Mouse (Mus musculus) heart, adult 2 months (tissue): ENCODE data around the gene Mymk. TPM values are rescaled to one million over a fixed set of nuclear protein-coding genes. Genes with fewer than 3 reads are reported as not detected.
A peak's percentile ranks its signal among the peaks of the same experiment; 100 is the strongest.

Source experiments
- DNase-seq, 2 experiments: peaks; one replicate each; pipeline ENCODE4 v3.0.0; 2021
- H3K27ac ChIP-seq: fragments of 200-600 bp; 2 replicates; pipeline ENCODE4 v1.8.1; 2022
- H3K27me3 ChIP-seq: fragments of 200-500 bp; 2 replicates; pipeline ENCODE4 v1.6.1; 2012; ENCODE audit warnings: mild to moderate bottlenecking, low read length, inconsistent platforms, mixed read lengths; ENCODE audit not compliant: control insufficient read depth, insufficient read depth
- H3K36me3 ChIP-seq: fragments of 200-500 bp; 2 replicates; pipeline ENCODE4 v1.6.1; 2012; ENCODE audit warnings: low read length, inconsistent platforms; ENCODE audit not compliant: control insufficient read depth, insufficient read depth
- H3K4me1 ChIP-seq: fragments of 200-500 bp; 2 replicates; pipeline ENCODE4 v1.6.1; 2011; ENCODE audit warnings: low read length; ENCODE audit not compliant: control insufficient read depth, insufficient read depth
- H3K4me3 ChIP-seq: fragments of 200-600 bp; 2 replicates; pipeline ENCODE4 v1.8.1; 2022
- H3K79me2 ChIP-seq: fragments of 200-500 bp; replicated peaks from 2 replicates; pipeline ENCODE4 v1.6.1; 2012; ENCODE audit warnings: mild to moderate bottlenecking, inconsistent platforms, low read length, moderate library complexity, mixed read lengths; ENCODE audit not compliant: control insufficient read depth, insufficient read depth
- H3K9ac ChIP-seq: fragments of 200-500 bp; 2 replicates; pipeline ENCODE4 v1.6.1; 2012; ENCODE audit warnings: low read depth, mild to moderate bottlenecking, control low read depth, inconsistent platforms, low read length, mixed read lengths
- CTCF ChIP-seq: fragments of 200-600 bp; IDR thresholded peaks from 2 replicates; pipeline ENCODE4 v1.8.1; 2022; ENCODE audit warnings: antibody characterized with exemption, mild to moderate bottlenecking, moderate library complexity
- EP300 ChIP-seq: fragments of 200-500 bp; IDR thresholded peaks from 2 replicates; pipeline ENCODE4 v1.6.1; 2011; ENCODE audit warnings: low read depth, low read length, control low read depth; ENCODE audit not compliant: insufficient read depth
- POLR2A ChIP-seq: fragments of 200-500 bp; IDR thresholded peaks from 2 replicates; pipeline ENCODE4 v1.6.1; 2011; ENCODE audit warnings: mild to moderate bottlenecking, low read depth, low read length, control low read depth; ENCODE audit not compliant: insufficient read depth
- WGBS: fragments of 180-500 bp; shearing (Covaris S2); methylation state at CpG from one replicate; pipeline ENCODE4 v1.1.7; 2018; 5-methylcytosine and 5-hydroxymethylcytosine counted together
- intact Hi-C: fragments of 180-260 bp; cut with DNase I; formaldehyde crosslinking; loops from one replicate; pipeline ENCODE4 v1.15.1; 2025
- polyA plus RNA-seq: library from polyadenylated mRNA; depleted of rRNA; stranded (reverse); fragments of >200 nt; gene quantifications from 2 replicates; pipeline ENCODE4 v1.2.3, GENCODE M21; 2012
- total RNA-seq, 2 experiments: library from RNA; stranded (reverse); gene quantifications; 2 replicates each; pipeline ENCODE4 v1.2.3; 2021

The Mymk gene
- total and polyA plus RNA-seq, 3 experiments: 0.10 TPM; not detected in 2

DNA sequence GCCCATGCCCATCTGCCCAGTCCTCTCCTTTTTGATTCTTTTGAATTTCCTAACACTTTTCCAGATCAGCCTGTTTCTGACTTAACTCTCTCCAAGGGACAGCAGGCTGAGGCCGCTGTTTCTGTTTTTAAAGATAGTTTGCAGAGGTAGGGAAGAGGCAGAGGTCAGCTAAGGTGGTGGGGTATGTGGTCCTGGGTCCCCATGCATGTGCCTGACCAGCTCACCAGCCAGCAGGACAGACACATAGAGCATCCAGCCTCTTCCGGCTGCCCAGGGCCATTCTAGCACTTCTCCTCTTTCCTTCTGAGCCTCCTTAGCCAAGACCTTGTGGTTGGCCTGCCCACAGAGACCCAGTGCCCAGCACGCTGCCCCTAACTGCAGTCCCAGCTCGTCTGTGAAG is 13.7 kb downstream of the Mymk start:
- no peaks in the 10 kb centered on the region for H3K79me2 ChIP-seq
- TF ChIP-seq POLR2A (no peak), EP300 (no peak), CTCF (no peak)
- H3K27me3 ChIP-seq: no peaks in the 10 kb centered on the region
- H3K9ac ChIP-seq: no peak overlapping the region
- no peak overlapping the region for H3K27ac ChIP-seq
- no peak for DNase-seq
- intact Hi-C loops: no loop called here
- 64% methylated on average over 4 of the region's 4 CpGs for WGBS
- peaks cover 2% of the 10 kb centered on the region; the same call in 1 of the 2 replicates for H3K4me1 ChIP-seq
- H3K4me3 ChIP-seq: no peak overlapping the region
- H3K36me3 ChIP-seq: no peaks in the 10 kb centered on the region

DNA sequence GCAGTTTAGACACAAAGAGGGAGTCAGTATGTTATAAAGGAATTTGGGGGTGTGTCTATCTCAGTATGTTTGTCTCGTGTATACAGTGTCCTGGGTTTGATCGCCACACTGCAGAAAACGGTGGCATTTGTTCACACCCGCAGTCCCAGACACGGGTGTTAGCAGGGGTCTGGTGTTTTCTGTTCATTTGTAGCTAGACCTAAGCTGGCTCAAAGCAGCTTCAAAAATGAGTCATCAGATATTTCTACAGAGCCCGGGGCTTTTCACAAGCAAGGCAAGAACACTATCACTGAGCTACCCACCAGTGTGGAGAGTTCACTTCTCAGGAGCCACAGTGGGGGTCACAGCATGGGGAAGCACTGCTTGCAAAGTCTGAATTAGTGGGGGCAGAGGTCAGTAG is 22.6 kb downstream of the Mymk start:
- Histone ChIP-seq H3K36me3 (no peaks in the 10 kb centered on the region), H3K27me3 (no peaks in the 10 kb centered on the region), H3K27ac (no peak overlapping the region), H3K9ac (no peak overlapping the region), H3K79me2 (no peaks in the 10 kb centered on the region), H3K4me1 (peaks cover 14% of the 10 kb centered on the region), H3K4me3 (no peak overlapping the region)
- TF ChIP-seq CTCF (no peak), EP300 (no peak), POLR2A (no peak)
- intact Hi-C loops: no loop called here
- WGBS: 76% methylated on average over 6 of the region's 6 CpGs
- no peak for DNase-seq

DNA sequence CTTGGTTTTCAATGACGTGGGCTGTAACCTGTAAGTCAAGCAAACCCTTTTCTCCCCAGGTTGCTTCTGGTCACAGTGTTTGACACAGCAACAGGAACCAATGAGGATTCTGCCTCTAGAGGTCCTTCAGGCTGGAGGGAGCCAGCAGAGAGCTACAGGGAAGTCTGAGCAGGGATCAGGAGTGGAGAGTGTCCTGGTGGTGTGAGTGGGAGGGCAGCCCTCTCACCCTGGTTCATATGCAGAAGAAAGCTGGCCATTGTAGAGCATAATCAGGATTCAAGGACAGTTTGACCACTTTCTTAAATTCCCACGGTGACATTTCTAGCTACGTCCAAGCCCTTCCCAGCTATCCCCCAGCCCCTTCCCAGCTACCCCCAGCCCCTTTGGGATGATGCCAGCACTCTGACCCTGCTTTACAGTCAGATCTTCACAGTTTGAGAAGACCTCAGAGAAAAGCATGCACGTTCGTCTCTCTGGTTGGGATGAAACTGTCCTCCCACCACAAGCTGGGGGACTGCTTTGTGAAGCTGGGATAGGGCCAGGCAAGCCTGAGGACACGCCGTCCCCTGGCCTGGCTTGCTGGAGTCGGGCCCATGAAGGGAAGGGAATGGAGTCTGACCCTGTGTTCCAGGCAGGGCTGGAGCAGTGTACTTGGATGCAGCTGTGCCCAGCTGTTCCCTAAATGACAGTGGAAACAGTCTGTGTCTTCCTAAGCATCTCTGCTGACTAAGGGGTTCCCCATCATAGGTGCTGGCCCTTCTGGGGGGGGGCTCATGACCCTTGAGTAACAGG is 25.8 kb downstream of the Mymk start:
- Histone ChIP-seq H3K27me3 (no peaks in the 10 kb centered on the region), H3K9ac (no peak overlapping the region), H3K27ac (peak overlapping the region; percentile 26; the same call in 1 of the 2 replicates), H3K4me1 (peaks cover 15% of the 10 kb centered on the region), H3K36me3 (no peaks in the 10 kb centered on the region), H3K79me2 (no peaks in the 10 kb centered on the region), H3K4me3 (no peak overlapping the region)
- peak; percentile 85 to 88 for DNase-seq
- TF ChIP-seq EP300: peak; percentile 94
- peak; percentile 36; the same call in 1 of the 2 replicates for TF ChIP-seq POLR2A
- no peak for TF ChIP-seq CTCF
- intact Hi-C loops: no loop called here
- WGBS: 49% methylated on average over 8 of the region's 8 CpGs

DNA sequence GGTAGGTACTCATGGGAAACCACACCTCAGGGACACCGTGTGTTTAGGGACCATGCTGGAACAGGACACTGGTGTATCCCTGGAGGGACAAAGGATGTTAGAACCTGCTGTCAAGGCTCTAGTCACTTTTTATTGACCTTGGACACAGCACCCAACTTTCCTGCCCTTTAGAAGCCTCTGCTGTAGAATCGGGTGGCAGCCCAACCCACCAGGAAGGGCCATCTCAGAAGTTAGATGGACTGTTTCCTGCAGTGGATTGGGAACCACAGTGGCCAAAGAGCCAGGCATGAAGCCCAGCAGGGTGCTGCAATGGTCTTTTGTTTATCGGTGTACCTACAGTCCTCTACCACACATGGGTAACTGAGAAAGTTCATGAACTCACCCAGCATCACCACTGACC is 27.3 kb downstream of the Mymk start:
- DNase-seq: peak in 1 of 2 experiments; percentile 28
- H3K4me1 ChIP-seq: peaks cover 16% of the 10 kb centered on the region
- H3K79me2 ChIP-seq: no peaks in the 10 kb centered on the region
- intact Hi-C loops: no loop called here
- 48% methylated on average over 3 of the region's 3 CpGs for WGBS
- H3K4me3 ChIP-seq: no peak overlapping the region
- H3K36me3 ChIP-seq: no peaks in the 10 kb centered on the region
- no peak overlapping the region for H3K9ac ChIP-seq
- TF ChIP-seq POLR2A (no peak), CTCF (no peak), EP300 (no peak)
- no peaks in the 10 kb centered on the region for H3K27me3 ChIP-seq
- H3K27ac ChIP-seq: no peak overlapping the region

DNA sequence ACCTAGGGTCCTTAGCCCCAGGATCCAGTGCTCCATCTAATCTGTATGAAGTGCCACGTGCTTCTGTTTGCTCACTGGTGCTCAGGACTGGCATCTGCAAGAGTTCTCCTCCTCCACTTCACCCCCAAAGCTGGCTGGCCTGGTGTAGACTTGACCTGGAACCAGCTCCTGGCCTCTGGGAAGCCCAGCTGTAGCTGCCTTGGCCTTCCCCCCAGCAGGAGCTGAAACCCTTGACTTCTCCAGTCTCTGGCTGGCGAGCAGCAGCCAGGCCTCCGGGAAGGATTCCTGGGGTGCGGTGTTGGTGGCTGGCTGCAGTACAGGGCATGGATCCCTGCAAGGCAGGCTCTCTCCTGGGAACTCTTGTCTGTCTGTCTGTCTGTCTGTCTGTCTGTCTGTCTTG is 27.8 kb downstream of the Mymk start:
- Histone ChIP-seq H3K4me3 (no peak overlapping the region), H3K27ac (no peak overlapping the region), H3K36me3 (no peaks in the 10 kb centered on the region), H3K9ac (no peak overlapping the region), H3K27me3 (no peaks in the 10 kb centered on the region), H3K4me1 (peaks cover 16% of the 10 kb centered on the region), H3K79me2 (no peaks in the 10 kb centered on the region)
- peak; percentile 60 to 67 for DNase-seq
- WGBS: 60% methylated on average over 4 of the region's 4 CpGs
- intact Hi-C loops: no loop called here
- TF ChIP-seq EP300: no peak
- no peak for TF ChIP-seq CTCF
- TF ChIP-seq POLR2A: no peak

DNA sequence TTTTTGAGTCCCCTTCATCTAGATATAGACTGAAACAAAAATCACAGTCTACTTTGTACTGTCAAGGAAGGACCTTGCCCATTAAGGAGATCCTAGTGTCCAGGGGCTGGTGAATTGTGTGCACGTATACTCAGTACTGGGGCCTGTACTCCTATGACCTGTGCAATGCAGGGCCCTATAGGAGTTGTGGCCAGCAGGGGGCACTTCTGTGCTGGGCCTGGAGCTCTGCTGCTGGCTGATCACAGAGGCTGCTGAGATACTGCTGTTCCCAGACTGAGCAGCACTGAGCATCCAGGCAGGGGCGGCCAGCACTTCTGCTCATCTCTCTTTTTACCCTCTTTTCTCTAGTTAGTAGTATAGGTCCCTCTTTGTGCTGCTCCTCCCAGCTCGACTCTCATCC is 28.5 kb downstream of the Mymk start:
- no peaks in the 10 kb centered on the region for H3K27me3 ChIP-seq
- DNase-seq: peak; percentile 85 to 88
- no peaks in the 10 kb centered on the region for H3K79me2 ChIP-seq
- 22% methylated on average over 3 of the region's 3 CpGs for WGBS
- H3K9ac ChIP-seq: no peak overlapping the region
- no peak overlapping the region for H3K27ac ChIP-seq
- H3K36me3 ChIP-seq: no peaks in the 10 kb centered on the region
- no peak overlapping the region for H3K4me3 ChIP-seq
- TF ChIP-seq EP300: peak; percentile 80
- TF ChIP-seq POLR2A: no peak
- peak; percentile 88 for TF ChIP-seq CTCF
- intact Hi-C loops: loop anchor here (1.0 to 2.0 kb wide), 2 partner anchors 79 to 194 kb away; no protein-coding TSS in a partner anchor
- peaks cover 16% of the 10 kb centered on the region for H3K4me1 ChIP-seq
